Comparison of ENCODE assay signal across 24 mouse cellular contexts in genomic region chr2:120373858-120374257, GRCm38 (mm10). TPM values are rescaled to one million over a fixed set of nuclear protein-coding genes. Genes with fewer than 3 reads are reported as not detected.
"Had no signal": no experiment of that assay in that cellular context is flagged by ENCODE, and none has a peak within 500 bp of the region (broad histone marks: within the 10 kb centered on the region; RNA-seq: fewer than 3 reads in every experiment).

No protein-coding gene starts in this region.

- H3K27ac ChIP-seq: limb, embryonic 15.5 days; liver, embryonic 12.5 days; macrophage; midbrain, embryonic 15.5 days; neural tube, embryonic 13.5 days had no signal

- DNase-seq: kidney, postnatal 10 days; kidney, postnatal 4 days; lung, embryonic 14.5 days; lung, postnatal 14 days; retina, postnatal 1 day; right cerebral cortex, postnatal 4 days; spleen, adult 18-20 months; thymus, adult 18-20 months; thymus, postnatal 14 days had no signal

- ATAC-seq: liver, embryonic 12.5 days; midbrain, embryonic 15.5 days had no signal

- H3K9me3 ChIP-seq: limb, embryonic 15.5 days; liver, embryonic 12.5 days; megakaryocyte, embryonic 14.5 days; midbrain, embryonic 15.5 days; neural tube, embryonic 13.5 days had no signal

- H3K4me2 ChIP-seq: limb, embryonic 15.5 days; liver, embryonic 12.5 days; lung, embryonic 14.5 days; midbrain, embryonic 11.5 days; midbrain, embryonic 15.5 days; neural tube, embryonic 13.5 days had no signal

- H3K4me1 ChIP-seq: limb, embryonic 15.5 days; liver, embryonic 12.5 days; midbrain, embryonic 15.5 days; neural tube, embryonic 13.5 days had no signal

- H3K4me3 ChIP-seq: limb, embryonic 15.5 days; liver, embryonic 12.5 days; megakaryocyte, embryonic 14.5 days; midbrain, embryonic 15.5 days; neural tube, embryonic 13.5 days had no signal

- H3K9ac ChIP-seq: limb, embryonic 15.5 days; liver, embryonic 12.5 days; lung, embryonic 14.5 days; midbrain, embryonic 15.5 days; neural tube, embryonic 13.5 days had no signal

- H3K27me3 ChIP-seq: limb, embryonic 15.5 days; liver, embryonic 12.5 days; megakaryocyte, embryonic 14.5 days; midbrain, embryonic 15.5 days; neural tube, embryonic 13.5 days had no signal

RNA-seq across cellular contexts. Expression of gene Pla2g4f, which starts 59.9 kb away (rescaled TPM):
- total RNA-seq: layer of hippocampus, adult 8-10 months; left cerebral cortex, adult 18-20 months; left cerebral cortex, postnatal 14 days; monocyte, adult 5-6 weeks had no signal
- polyA plus RNA-seq: kidney, embryonic 14.5 days; limb, embryonic 11.5 days; liver, embryonic 12.5 days; liver, embryonic 16.5 days; macrophage; midbrain, embryonic 11.5 days; midbrain, embryonic 15.5 days; neural tube, embryonic 13.5 days; stomach, embryonic 14.5 days had no signal
